Mouse (Mus musculus): ENCODE results near the gene Ehhadh.
"Not testable (repeated sequence)": the region's sequence is repeated elsewhere in the genome, so short reads cannot be mapped to it uniquely, and the experiment has no call there.

The Ehhadh gene

GRCm38 (mm10) chr16:21787516-21788353 is at the start of gene Ehhadh:
Ehhadh (minus strand) TSS chr16:21787807.
- peak; percentile 44 for DNase-seq (ENCODE audit: low read depth)

- DNase-seq (ENCODE audit: low read depth) = peak; percentile 71
Measured at GRCm38 (mm10) chr16:21836311-21837072, 48.9 kb upstream of the Ehhadh start.

GRCm38 (mm10) chr16:21835584-21835931 is 48.0 kb upstream of the Ehhadh start:
- no peak for DNase-seq (ENCODE audit: low read depth)

GRCm38 (mm10) chr16:21834866-21835583 is 47.4 kb upstream of the Ehhadh start:
- no peak for DNase-seq (ENCODE audit: low read depth)

GRCm38 (mm10) chr16:21833970-21834369 is 46.4 kb upstream of the Ehhadh start:
- no peak for DNase-seq (ENCODE audit: low read depth)

GRCm38 (mm10) chr16:21833469-21833868 is 45.9 kb upstream of the Ehhadh start:
- peak; percentile 17 for DNase-seq (ENCODE audit: low read depth)

- DNase-seq (ENCODE audit: low read depth) = no peak
Measured at GRCm38 (mm10) chr16:21831764-21832163, 44.2 kb upstream of the Ehhadh start.

GRCm38 (mm10) chr16:21830784-21831183 is 43.2 kb upstream of the Ehhadh start:
- DNase-seq (ENCODE audit: low read depth) = no peak

- peak; percentile 49 for DNase-seq (ENCODE audit: low read depth)
Measured at GRCm38 (mm10) chr16:21829711-21830110, 42.1 kb upstream of the Ehhadh start.

GRCm38 (mm10) chr16:21827581-21827980 is 40.0 kb upstream of the Ehhadh start:
- DNase-seq (ENCODE audit: low read depth) = no peak

GRCm38 (mm10) chr16:21827153-21827552 is 39.5 kb upstream of the Ehhadh start:
- peak; percentile 35 for DNase-seq (ENCODE audit: low read depth)

- no peak for DNase-seq (ENCODE audit: low read depth)
Measured at GRCm38 (mm10) chr16:21825612-21826031, 38.0 kb upstream of the Ehhadh start.

GRCm38 (mm10) chr16:21818629-21819028 is 31.0 kb upstream of the Ehhadh start:
- no peak for DNase-seq (ENCODE audit: low read depth)

GRCm38 (mm10) chr16:21818132-21818531 is 30.5 kb upstream of the Ehhadh start:
- DNase-seq (ENCODE audit: low read depth) = no peak

- DNase-seq (ENCODE audit: low read depth) = no peak
Measured at GRCm38 (mm10) chr16:21815669-21816010, 28.0 kb upstream of the Ehhadh start.

- peak; percentile 87 for DNase-seq (ENCODE audit: low read depth)
Measured at GRCm38 (mm10) chr16:21814861-21815668, 27.5 kb upstream of the Ehhadh start.

GRCm38 (mm10) chr16:21813164-21813834 is 25.7 kb upstream of the Ehhadh start:
- no peak for DNase-seq (ENCODE audit: low read depth)

GRCm38 (mm10) chr16:21807786-21808185 is 20.2 kb upstream of the Ehhadh start:
- DNase-seq (ENCODE audit: low read depth) = not testable (repeated sequence)

- no peak for DNase-seq (ENCODE audit: low read depth)
Measured at GRCm38 (mm10) chr16:21806892-21807291, 19.3 kb upstream of the Ehhadh start.

GRCm38 (mm10) chr16:21804258-21804657 is 16.7 kb upstream of the Ehhadh start:
- DNase-seq (ENCODE audit: low read depth) = no peak

GRCm38 (mm10) chr16:21795071-21795470 is 7.5 kb upstream of the Ehhadh start:
- no peak for DNase-seq (ENCODE audit: low read depth)
